Mouse (Mus musculus) C2C12 (cell line): ENCODE measurements around the gene Kcnrg. TPM values are rescaled to one million over a fixed set of nuclear protein-coding genes. Genes with fewer than 3 reads are reported as not detected.
A peak's percentile ranks its signal among the peaks of the same experiment; 100 is the strongest.

Experiments
- H3K27me3 ChIP-seq: one replicate; pipeline ENCODE4 v1.6.1; 2011; ENCODE audit not compliant: control insufficient read depth, insufficient read depth, insufficient read length
- H3K36me3 ChIP-seq: one replicate; pipeline ENCODE4 v1.6.1; 2011; ENCODE audit not compliant: control insufficient read depth, insufficient read depth
- H3K4me3 ChIP-seq: one replicate; pipeline ENCODE4 v1.5.1; 2011; ENCODE audit warnings: mild to moderate bottlenecking, control low read depth; ENCODE audit not compliant: poor library complexity, insufficient read depth, severe bottlenecking
- H3K79me2 ChIP-seq: one replicate; pipeline ENCODE4 v1.6.1; 2011; ENCODE audit not compliant: control insufficient read depth, insufficient read depth
- H3K79me3 ChIP-seq: one replicate; pipeline ENCODE4 v1.6.1; 2011; ENCODE audit warnings: low read depth, control low read depth
- H3ac ChIP-seq: one replicate; pipeline ENCODE3; 2011; ENCODE audit warnings: low read depth; ENCODE audit not compliant: control insufficient read depth, insufficient read length
- CEBPB ChIP-seq: IDR thresholded peaks from one replicate; pipeline ENCODE4 v1.6.1; 2011; ENCODE audit warnings: low read depth, mild to moderate bottlenecking, control low read depth, moderate library complexity
- CTCF ChIP-seq: IDR thresholded peaks from one replicate; pipeline ENCODE4 v1.5.1; 2011; ENCODE audit not compliant: control insufficient read depth, insufficient read depth, insufficient read length
- FOSL1 ChIP-seq: IDR thresholded peaks from one replicate; pipeline ENCODE4 v1.8.0; 2011; ENCODE audit warnings: mild to moderate bottlenecking, low read length; ENCODE audit not compliant: poor library complexity, insufficient read depth, severe bottlenecking
- MAX ChIP-seq: IDR thresholded peaks from one replicate; pipeline ENCODE4 v1.6.1; 2011; ENCODE audit warnings: mild to moderate bottlenecking, control low read depth
- MYOD1 ChIP-seq: IDR thresholded peaks from one replicate; pipeline ENCODE4 v1.6.1; 2011; ENCODE audit warnings: low read depth; ENCODE audit not compliant: control insufficient read depth, insufficient read length
- MYOG ChIP-seq: IDR thresholded peaks from one replicate; pipeline ENCODE4 v1.6.1; 2011; ENCODE audit not compliant: control insufficient read depth, insufficient read length; ENCODE audit errors: extremely low read depth
- USF1 ChIP-seq: IDR thresholded peaks from one replicate; pipeline ENCODE4 v1.6.1; 2011; ENCODE audit warnings: low read depth, mild to moderate bottlenecking, control low read depth, moderate library complexity
- microRNA-seq: library from miRNA; unstranded; fragments of <30 nt; microRNA quantifications from one replicate; pipeline ENCODE4, GENCODE M21; 2019; ENCODE audit warnings: borderline microRNAs expressed
- polyA plus RNA-seq: library from polyadenylated mRNA; unstranded; fragments of >200 nt; fragmentation: generic; extraction: Trizol; gene quantifications from one replicate; pipeline ENCODE4 v1.2.1, GENCODE M21; 2012; ENCODE audit warnings: missing spikeins

The Kcnrg gene
- polyA plus RNA-seq, 1 experiment = 0.09 TPM

DNA sequence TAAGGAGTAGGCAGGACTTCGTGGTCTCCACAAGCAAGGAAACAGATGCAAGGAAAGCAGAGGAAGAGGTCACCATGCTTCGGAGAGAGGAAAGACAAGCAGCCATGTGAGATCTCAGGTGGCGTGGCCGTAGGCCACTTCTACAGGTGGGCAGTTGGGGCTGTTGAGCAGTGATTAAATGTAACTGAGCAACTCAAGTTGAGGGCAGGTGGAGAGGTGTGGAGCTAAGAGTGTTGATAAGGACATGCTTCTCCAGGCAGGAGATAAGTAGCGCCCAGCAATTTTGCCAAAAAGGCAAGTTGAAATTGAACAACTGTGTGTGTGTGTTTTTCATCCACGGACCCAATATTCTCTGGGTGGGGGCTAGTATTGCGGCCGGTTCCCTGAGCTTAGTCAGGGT is 55.0 kb downstream of the Kcnrg start:
- no peak overlapping the region for H3K4me3 ChIP-seq
- no peaks in the 10 kb centered on the region for H3K36me3 ChIP-seq
- H3K79me2 ChIP-seq = no peaks in the 10 kb centered on the region
- no peak overlapping the region for H3ac ChIP-seq
- H3K79me3 ChIP-seq = no peaks in the 10 kb centered on the region
- TF ChIP-seq MYOG (no peak), MYOD1 (no peak), FOSL1 (no peak), CEBPB (no peak), MAX (no peak), USF1 (no peak), CTCF (no peak)
- H3K27me3 ChIP-seq = no peaks in the 10 kb centered on the region

Small RNA genes within 50 kb of the gene (microRNA-seq; reads per million reads assigned to microRNA genes)
- 6,089 reads per million, percentile 94 among the genes with 10 or more reads in this experiment for gene Mir15a
- 958 reads per million, percentile 86 among the genes with 10 or more reads in this experiment for gene Mir16-1

Other genes starting within 250 kb of the Kcnrg start
- gene Ebpl, start 247.0 kb upstream of the Kcnrg start, polyA plus RNA-seq = 1.1 TPM
- 14.9 TPM for gene Kpna3, start 167.6 kb upstream of the Kcnrg start, polyA plus RNA-seq
- 7.8 TPM for gene Spryd7, start 50.6 kb upstream of the Kcnrg start, polyA plus RNA-seq
- 2.9 TPM for gene Trim13, start 9.2 kb upstream of the Kcnrg start, polyA plus RNA-seq